Mouse (Mus musculus) kidney, embryonic 14.5 days (tissue): ENCODE measurements around the gene Elmsan1. TPM values are rescaled to one million over a fixed set of nuclear protein-coding genes. Genes with fewer than 3 reads are reported as not detected.

Source experiments
- ATAC-seq: fragments of 200-750 bp; cut with Nextera tagmentation; 2 replicates; pipeline ENCODE4 v1.8.0; 2017; ENCODE audit warnings: moderate number of reproducible peaks, mild to moderate bottlenecking, moderate TSS enrichment, moderate library complexity; ENCODE audit not compliant: low FRiP score, low TSS enrichment
- H3K27ac ChIP-seq: fragments of 300-500 bp; sonication (generic); 2 replicates; pipeline ENCODE4 v1.5.1; 2014; ENCODE audit warnings: low read depth, mild to moderate bottlenecking, low read length, moderate library complexity, mixed read lengths
- H3K27me3 ChIP-seq: fragments of 300-500 bp; sonication (generic); 2 replicates; pipeline ENCODE4 v1.6.1; 2014; ENCODE audit warnings: mild to moderate bottlenecking, low read length; ENCODE audit not compliant: control insufficient read depth, insufficient read depth
- H3K36me3 ChIP-seq: fragments of 300-500 bp; sonication (generic); 2 replicates; pipeline ENCODE4 v1.6.1; 2014; ENCODE audit warnings: low read length, mixed read lengths; ENCODE audit not compliant: control insufficient read depth, insufficient read depth
- H3K4me1 ChIP-seq: fragments of 300-500 bp; sonication (generic); 2 replicates; pipeline ENCODE4 v1.6.1; 2014; ENCODE audit warnings: low read length, mixed read lengths; ENCODE audit not compliant: control insufficient read depth, insufficient read depth
- H3K4me2 ChIP-seq: fragments of 300-500 bp; sonication (generic); replicated peaks from 2 replicates; pipeline ENCODE4 v1.6.1; 2014; ENCODE audit warnings: low read depth, mild to moderate bottlenecking, low read length
- H3K4me3 ChIP-seq: fragments of 300-500 bp; sonication (generic); 2 replicates; pipeline ENCODE4 v1.5.1; 2014; ENCODE audit warnings: mild to moderate bottlenecking, low read length
- H3K9ac ChIP-seq: fragments of 300-500 bp; sonication (generic); 2 replicates; pipeline ENCODE4 v1.6.1; 2014; ENCODE audit warnings: low read depth, mild to moderate bottlenecking, low read length, moderate library complexity
- H3K9me3 ChIP-seq: fragments of 300-500 bp; sonication (generic); 2 replicates; pipeline ENCODE4 v1.6.1; 2016; ENCODE audit warnings: low read length; ENCODE audit not compliant: control insufficient read depth
- WGBS: fragments of 180-500 bp; shearing (Covaris S2); extraction: QIAGEN DNeasy Blood & Tissue Kit; methylation state at CpG from one replicate; pipeline ENCODE4 v1.1.7; 2014; 5-methylcytosine and 5-hydroxymethylcytosine counted together
- polyA plus RNA-seq: library from polyadenylated mRNA; unstranded; fragments of >200 nt; fragmentation: Nextera tagmentation; extraction: Ambion mirVana; gene quantifications from 2 replicates; pipeline ENCODE4 v1.2.1, GENCODE M21; 2014

Elmsan1 gene
- polyA plus RNA-seq, 1 experiment from 2014 or later, result 9.3 TPM

DNA sequence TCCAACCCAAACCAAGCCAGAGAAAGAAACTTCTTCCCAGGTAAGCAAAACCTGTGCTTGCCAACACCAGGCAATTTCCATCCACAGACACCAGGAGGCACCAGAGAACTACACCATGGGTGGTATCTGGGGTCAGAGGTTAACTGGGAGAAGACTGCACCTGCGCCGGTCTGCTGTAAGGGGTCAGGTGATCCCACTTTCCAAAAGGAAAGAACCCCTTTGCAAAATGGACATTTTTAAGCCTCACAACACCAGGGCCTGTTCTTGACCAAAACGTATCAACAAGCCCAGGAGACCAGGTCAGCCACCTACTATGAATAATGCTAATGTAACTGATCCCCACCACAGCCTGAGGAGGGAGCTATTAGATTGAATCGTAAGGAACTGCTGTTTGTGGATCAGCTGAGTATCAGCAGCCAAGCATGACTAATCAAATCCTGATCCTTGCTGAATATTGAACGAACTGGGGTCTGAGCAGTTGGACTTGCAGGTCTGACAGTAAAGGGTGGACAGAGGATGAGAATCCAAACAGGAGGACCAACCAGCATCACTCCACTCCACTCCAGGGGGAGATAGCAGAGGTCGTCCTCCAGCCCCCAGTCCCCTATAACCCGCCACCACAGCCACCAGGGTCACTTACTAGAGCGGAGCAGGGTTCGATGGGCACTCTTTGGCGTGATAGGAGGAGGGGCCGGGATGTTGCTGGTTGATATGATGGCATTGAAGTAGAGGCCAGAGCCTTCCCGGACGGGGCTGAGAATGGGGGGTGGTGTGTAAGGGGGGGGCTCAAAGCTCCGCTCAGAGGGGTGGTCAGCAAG is 56.9 kb downstream of the Elmsan1 start:
- H3K27me3 ChIP-seq, result no peaks in the 10 kb centered on the region
- 70% methylated on average over 14 of the region's 14 CpGs for WGBS
- no peak overlapping the region for H3K4me3 ChIP-seq
- peaks cover 48% of the 10 kb centered on the region for H3K36me3 ChIP-seq
- H3K4me1 ChIP-seq, result no peaks in the 10 kb centered on the region
- ATAC-seq, result no peak; the same call in 1 of the 2 replicates
- no peak overlapping the region for H3K4me2 ChIP-seq
- H3K9me3 ChIP-seq, result no peaks in the 10 kb centered on the region
- no peak overlapping the region for H3K27ac ChIP-seq
- no peak overlapping the region for H3K9ac ChIP-seq

GRCm38 (mm10) chr12:84161116-84161515 is 57.6 kb downstream of the Elmsan1 start:
- no peaks in the 10 kb centered on the region for H3K27me3 ChIP-seq
- no peaks in the 10 kb centered on the region for H3K4me1 ChIP-seq
- 50% methylated on average over 8 of the region's 8 CpGs for WGBS
- no peak; the same call in 1 of the 2 replicates for ATAC-seq
- H3K9ac ChIP-seq, result no peak overlapping the region
- H3K27ac ChIP-seq, result no peak overlapping the region
- peaks cover 55% of the 10 kb centered on the region for H3K36me3 ChIP-seq
- H3K9me3 ChIP-seq, result no peaks in the 10 kb centered on the region
- H3K4me2 ChIP-seq, result no peak overlapping the region
- H3K4me3 ChIP-seq, result no peak overlapping the region

DNA sequence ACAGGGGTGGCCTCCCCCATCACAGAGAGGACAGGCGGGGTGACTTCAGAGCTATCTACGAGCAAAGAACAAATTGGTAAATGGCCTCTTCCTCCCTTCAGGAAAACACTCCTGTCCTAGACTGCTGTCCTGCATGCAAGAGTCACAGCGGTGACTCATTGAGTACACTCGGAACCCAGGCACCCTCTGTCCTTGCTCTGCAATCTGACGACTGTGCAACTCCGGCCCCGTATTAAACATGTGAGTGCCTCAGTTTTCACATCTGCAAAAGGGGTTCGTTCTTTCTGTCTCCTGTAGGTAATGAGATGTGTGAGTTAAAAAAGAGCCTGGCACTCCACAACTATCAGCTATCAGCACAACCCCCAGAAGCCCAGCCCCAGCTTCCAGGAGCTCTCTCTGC is 58.2 kb downstream of the Elmsan1 start:
- ATAC-seq, result no peak
- 96% methylated on average over 8 of the region's 8 CpGs for WGBS

DNA sequence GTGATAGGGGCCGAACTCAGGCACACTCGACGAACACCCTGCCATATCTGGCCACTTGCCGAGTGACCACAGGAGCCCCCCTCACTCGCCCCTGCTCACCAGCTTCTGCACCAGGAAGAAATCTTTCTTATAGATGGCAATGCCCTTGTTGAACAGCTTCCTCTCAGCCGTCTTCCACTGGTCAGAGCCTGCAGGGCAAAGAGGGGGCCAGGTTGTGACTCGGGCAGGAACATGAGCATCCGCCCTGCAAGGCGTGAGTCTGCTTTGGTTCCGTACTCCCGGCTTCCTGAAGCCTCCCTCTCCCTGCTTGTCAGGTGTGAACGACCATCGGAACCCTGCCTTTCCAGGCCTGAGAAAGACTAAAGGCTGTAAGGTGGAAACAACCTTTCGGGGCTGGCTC is 60.5 kb downstream of the Elmsan1 start:
- ATAC-seq, result no peak
- 91% methylated on average over 14 of the region's 14 CpGs for whole genome bisulfite sequencing
- H3K36me3 ChIP-seq, result peaks cover 71% of the 10 kb centered on the region

More for the DNA sequence above, 58.2 kb downstream of the Elmsan1 start:
- no peaks in the 10 kb centered on the region for H3K9me3 ChIP-seq
- no peaks in the 10 kb centered on the region for H3K27me3 ChIP-seq
- H3K36me3 ChIP-seq, result peaks cover 58% of the 10 kb centered on the region
- no peak overlapping the region for H3K4me3 ChIP-seq
- no peak overlapping the region for H3K9ac ChIP-seq
- no peak overlapping the region for H3K27ac ChIP-seq
- H3K4me1 ChIP-seq, result no peaks in the 10 kb centered on the region
- no peak overlapping the region for H3K4me2 ChIP-seq

DNA sequence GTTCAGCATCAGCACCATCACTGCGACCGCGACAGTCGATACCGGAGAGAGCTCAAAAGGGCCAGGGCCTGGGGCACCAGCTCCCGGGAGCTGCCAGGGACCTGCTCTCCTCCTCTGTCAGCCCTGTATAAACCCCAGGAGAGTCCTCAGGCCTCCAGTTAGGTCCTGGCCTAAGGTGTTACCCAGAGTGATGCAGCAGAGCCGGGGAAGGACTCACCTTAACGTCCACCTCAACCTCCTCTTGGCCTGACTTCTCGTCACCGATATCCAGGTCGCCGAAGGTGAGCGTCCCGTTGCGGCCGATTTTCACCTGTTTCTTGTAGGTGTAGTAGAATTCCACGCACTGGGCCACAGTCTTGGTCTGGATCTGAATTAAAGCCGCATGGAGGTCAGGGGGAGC is 62.5 kb downstream of the Elmsan1 start:
- H3K4me2 ChIP-seq, result no peak overlapping the region
- no peaks in the 10 kb centered on the region for H3K27me3 ChIP-seq
- no peaks in the 10 kb centered on the region for H3K9me3 ChIP-seq
- 93% methylated on average over 18 of the region's 18 CpGs for WGBS
- ATAC-seq, result no peak
- H3K9ac ChIP-seq, result no peak overlapping the region
- no peak overlapping the region for H3K4me3 ChIP-seq
- 0 out of 2 replicates have a peak, but pooled peaks cover 4% of the 10 kb centered on the region for H3K4me1 ChIP-seq
- no peak overlapping the region for H3K27ac ChIP-seq
- H3K36me3 ChIP-seq, result peaks cover 76% of the 10 kb centered on the region

More for the DNA sequence above, 60.5 kb downstream of the Elmsan1 start:
- H3K4me3 ChIP-seq, result no peak overlapping the region
- 0 out of 2 replicates have a peak, but pooled peaks cover 4% of the 10 kb centered on the region for H3K4me1 ChIP-seq
- no peak overlapping the region for H3K27ac ChIP-seq
- no peak overlapping the region for H3K9ac ChIP-seq
- no peaks in the 10 kb centered on the region for H3K9me3 ChIP-seq
- no peak overlapping the region for H3K4me2 ChIP-seq
- no peaks in the 10 kb centered on the region for H3K27me3 ChIP-seq

GRCm38 (mm10) chr12:84155523-84155871 is 63.2 kb downstream of the Elmsan1 start:
- H3K9me3 ChIP-seq, result no peaks in the 10 kb centered on the region
- WGBS, result 75% methylated on average over 2 of the region's 2 CpGs
- H3K9ac ChIP-seq, result no peak overlapping the region
- H3K4me1 ChIP-seq, result 0 out of 2 replicates have a peak, but pooled peaks cover 4% of the 10 kb centered on the region
- H3K4me3 ChIP-seq, result no peak overlapping the region
- H3K27me3 ChIP-seq, result no peaks in the 10 kb centered on the region
- ATAC-seq, result no peak
- peaks cover 75% of the 10 kb centered on the region for H3K36me3 ChIP-seq
- no peak overlapping the region for H3K27ac ChIP-seq
- no peak overlapping the region for H3K4me2 ChIP-seq

GRCm38 (mm10) chr12:84154786-84155522 is 63.7 kb downstream of the Elmsan1 start:
- no peak overlapping the region for H3K9ac ChIP-seq
- ATAC-seq, result 0 out of 2 replicates have a peak, but pooled peaks have one; percentile 10
- peaks cover 73% of the 10 kb centered on the region for H3K36me3 ChIP-seq
- H3K27me3 ChIP-seq, result no peaks in the 10 kb centered on the region
- no peak overlapping the region for H3K27ac ChIP-seq
- 0 out of 2 replicates have a peak, but pooled peaks cover 4% of the 10 kb centered on the region for H3K4me1 ChIP-seq
- no peaks in the 10 kb centered on the region for H3K9me3 ChIP-seq
- H3K4me2 ChIP-seq, result no peak overlapping the region
- WGBS, result 35% methylated on average over 11 of the region's 11 CpGs
- no peak overlapping the region for H3K4me3 ChIP-seq

- H3K27me3 ChIP-seq, result no peaks in the 10 kb centered on the region
- H3K9ac ChIP-seq, result no peak overlapping the region
- no peak overlapping the region for H3K4me2 ChIP-seq
- ATAC-seq, result no peak
- H3K27ac ChIP-seq, result no peak overlapping the region
- WGBS, result 72% methylated on average over 6 of the region's 6 CpGs
- H3K36me3 ChIP-seq, result peaks cover 58% of the 10 kb centered on the region
- no peak overlapping the region for H3K4me3 ChIP-seq
- H3K4me1 ChIP-seq, result 0 out of 2 replicates have a peak, but pooled peaks cover 7% of the 10 kb centered on the region
- H3K9me3 ChIP-seq, result no peaks in the 10 kb centered on the region
These were observed 65.3 kb downstream of the Elmsan1 start for GRCm38 (mm10) chr12:84153414-84153813.
